Mouse (Mus musculus) bone marrow, adult 2 months (tissue): Measurements from ENCODE around the gene 1700030J22Rik. TPM values are rescaled to one million over a fixed set of nuclear protein-coding genes. Genes with fewer than 3 reads are reported as not detected.
A peak's percentile ranks its signal among the peaks of the same experiment; 100 is the strongest.

ENCODE experiments used
- H3K27ac ChIP-seq: fragments of 200-500 bp; 2 replicates; pipeline ENCODE4 v1.5.1; 2012; ENCODE audit warnings: low read depth, mild to moderate bottlenecking, control low read depth, inconsistent platforms, low read length; ENCODE audit not compliant: control insufficient read depth, poor library complexity, insufficient read depth
- H3K4me1 ChIP-seq: fragments of 200-500 bp; 2 replicates; pipeline ENCODE4 v1.6.1; 2011; ENCODE audit warnings: low read length; ENCODE audit not compliant: control insufficient read depth, insufficient read depth
- H3K4me3 ChIP-seq: fragments of 200-500 bp; replicated peaks from 2 replicates; pipeline ENCODE3; 2011; ENCODE audit warnings: mild to moderate bottlenecking, low read depth, low read length, control low read depth; ENCODE audit not compliant: control insufficient read depth
- CTCF ChIP-seq: fragments of 200-500 bp; IDR thresholded peaks from 2 replicates; pipeline ENCODE4 v1.5.1; 2011; ENCODE audit warnings: low read length, control low read depth; ENCODE audit not compliant: control insufficient read depth, insufficient read depth
- POLR2A ChIP-seq: fragments of 200-500 bp; IDR thresholded peaks from 2 replicates; pipeline ENCODE4 v1.6.1; 2011; ENCODE audit warnings: low read depth, mild to moderate bottlenecking, control low read depth, low read length, borderline replicate concordance; ENCODE audit not compliant: control insufficient read depth
- WGBS: fragments of 180-500 bp; shearing (Covaris S2); methylation state at CpG from one replicate; pipeline ENCODE4 v1.1.7; 2018; 5-methylcytosine and 5-hydroxymethylcytosine counted together
- polyA plus RNA-seq: library from polyadenylated mRNA; stranded (reverse); fragments of >200 nt; gene quantifications from 2 replicates; pipeline ENCODE4 v1.2.4, GENCODE M21; 2011; ENCODE audit warnings: low replicate concordance; ENCODE audit not compliant: missing spikeins, insufficient read depth, insufficient read length

The 1700030J22Rik gene
- polyA plus RNA-seq, 1 experiment: 0.85 TPM

- Histone ChIP-seq H3K27ac (no peak overlapping the region), H3K4me1 (peaks cover 1% of the 10 kb centered on the region; the same call in 1 of the 2 replicates), H3K4me3 (peak overlapping the region; percentile 38)
- no peak for TF ChIP-seq CTCF
- TF ChIP-seq POLR2A: no peak
- 72% methylated on average over 6 of the region's 6 CpGs for WGBS
These were observed 31.9 kb downstream of the 1700030J22Rik start for GRCm38 (mm10) chr8:116946851-116947250.

- 42% methylated on average over 21 of the region's 21 CpGs for WGBS
- Histone ChIP-seq H3K4me3 (peak overlapping the region; percentile 38), H3K27ac (peak overlapping the region; percentile 54), H3K4me1 (peaks cover 1% of the 10 kb centered on the region; the same call in 1 of the 2 replicates)
- TF ChIP-seq POLR2A (no peak), CTCF (no peak)
These were observed 32.4 kb downstream of the 1700030J22Rik start for GRCm38 (mm10) chr8:116946268-116946838.

GRCm38 (mm10) chr8:116945169-116945910 lies 33.4 kb downstream of the 1700030J22Rik start:
- no peak overlapping the region for H3K4me3 ChIP-seq
- H3K4me1 ChIP-seq: peaks cover 1% of the 10 kb centered on the region; the same call in 1 of the 2 replicates
- 70% methylated on average over 9 of the region's 9 CpGs for WGBS
- H3K27ac ChIP-seq: no peak overlapping the region
- TF ChIP-seq CTCF (no peak), POLR2A (no peak)

- Histone ChIP-seq H3K4me3 (no peak overlapping the region), H3K4me1 (peaks cover 1% of the 10 kb centered on the region; the same call in 1 of the 2 replicates), H3K27ac (no peak overlapping the region)
- 5% methylated on average over 4 of the region's 4 CpGs for WGBS
- TF ChIP-seq CTCF (no peak), POLR2A (no peak)
These were observed 34.4 kb downstream of the 1700030J22Rik start for GRCm38 (mm10) chr8:116944385-116944696.

GRCm38 (mm10) chr8:116943555-116944384 lies 35.0 kb downstream of the 1700030J22Rik start:
- under 1% methylated on average over 62 of the region's 62 CpGs for WGBS
- peaks cover 1% of the 10 kb centered on the region; the same call in 1 of the 2 replicates for H3K4me1 ChIP-seq
- H3K27ac ChIP-seq: peak overlapping the region; percentile 26
- no peak for TF ChIP-seq CTCF
- no peak for TF ChIP-seq POLR2A
- H3K4me3 ChIP-seq: peak overlapping the region; percentile 96

- peak within 1 kb of the TSS; percentile 96 for H3K4me3 ChIP-seq
- peaks cover 1% of the 10 kb centered on the region; the same call in 1 of the 2 replicates for H3K4me1 ChIP-seq
- H3K27ac ChIP-seq: peak within 1 kb of the TSS; percentile 26
- WGBS: under 1% methylated on average over 46 of the region's 46 CpGs
- TF ChIP-seq CTCF (peak; percentile 58), POLR2A (no peak)
These were observed 35.6 kb downstream of the 1700030J22Rik start, which contains the start of gene Atmin for GRCm38 (mm10) chr8:116943161-116943554. Atmin (plus strand) TSS chr8:116943393.

GRCm38 (mm10) chr8:116942284-116943058 lies 36.3 kb downstream of the 1700030J22Rik start:
- 58% methylated on average over 12 of the region's 12 CpGs for WGBS
- Histone ChIP-seq H3K4me1 (peaks cover 1% of the 10 kb centered on the region; the same call in 1 of the 2 replicates), H3K4me3 (no peak overlapping the region), H3K27ac (no peak overlapping the region)
- TF ChIP-seq POLR2A: no peak
- TF ChIP-seq CTCF: no peak

GRCm38 (mm10) chr8:116935506-116935905 lies 43.3 kb downstream of the 1700030J22Rik start:
- no peak overlapping the region for H3K4me3 ChIP-seq
- H3K27ac ChIP-seq: no peak overlapping the region
- H3K4me1 ChIP-seq: no peaks in the 10 kb centered on the region
- 69% methylated on average over 6 of the region's 6 CpGs for WGBS
- TF ChIP-seq POLR2A (no peak), CTCF (no peak)
